Mouse (Mus musculus) spleen, postnatal 4 days (tissue): ENCODE results near the gene Kctd10.
A peak's percentile ranks its signal among the peaks of the same experiment; 100 is the strongest.

Experiments
- DNase-seq, 2 experiments: peaks; one replicate each; pipeline ENCODE4 v3.0.0; 2022; ENCODE audit warnings: low spot score in 2 of 2

The Kctd10 gene

DNA sequence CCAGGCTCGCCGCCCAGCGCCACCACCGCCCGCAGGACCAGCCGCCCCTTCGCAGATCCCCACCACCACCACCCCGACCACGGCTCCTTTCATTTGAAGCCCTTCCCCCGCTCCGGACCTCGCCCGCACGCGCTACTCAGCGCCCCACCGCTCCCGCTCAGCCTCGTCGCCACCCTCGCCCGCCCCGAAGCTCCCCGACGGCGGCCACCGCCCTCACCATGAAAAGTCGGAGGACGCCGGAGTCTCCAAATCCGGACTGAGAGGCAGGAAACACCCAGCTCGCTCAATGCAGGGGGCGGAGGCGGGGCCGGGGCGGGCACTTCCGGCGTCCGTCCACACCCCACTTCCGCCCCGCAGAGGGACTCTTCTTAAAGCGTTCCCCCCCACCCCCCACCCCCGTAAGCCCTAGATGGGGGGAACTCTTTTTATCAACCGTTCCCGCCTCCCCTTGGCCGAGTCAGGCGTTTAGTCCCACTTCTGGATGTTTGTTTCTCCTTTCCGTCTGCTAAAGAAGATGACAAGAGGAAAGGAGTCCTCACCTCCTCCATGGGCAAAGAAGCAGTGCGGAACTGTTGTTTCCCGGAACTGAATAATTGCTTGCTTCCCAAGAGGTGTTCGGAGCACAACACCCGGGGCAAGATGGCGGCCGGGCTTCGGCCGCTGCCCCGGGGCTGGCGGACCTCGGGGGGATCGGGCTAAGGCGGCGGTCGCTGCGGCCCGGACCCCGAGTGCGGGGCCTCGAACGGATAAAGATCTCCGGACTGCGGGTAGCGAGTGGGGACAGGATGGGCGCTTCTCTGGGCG lies at the start of gene Kctd10, which contains the start of gene Ube3b:
Gene Kctd10 (minus strand): TSS at position 300 of the 804 bp plus-strand sequence.
Gene Ube3b (plus strand): TSS at position 399 of the 804 bp plus-strand sequence.
- DNase-seq, result peak; percentile 86 to 92

DNA sequence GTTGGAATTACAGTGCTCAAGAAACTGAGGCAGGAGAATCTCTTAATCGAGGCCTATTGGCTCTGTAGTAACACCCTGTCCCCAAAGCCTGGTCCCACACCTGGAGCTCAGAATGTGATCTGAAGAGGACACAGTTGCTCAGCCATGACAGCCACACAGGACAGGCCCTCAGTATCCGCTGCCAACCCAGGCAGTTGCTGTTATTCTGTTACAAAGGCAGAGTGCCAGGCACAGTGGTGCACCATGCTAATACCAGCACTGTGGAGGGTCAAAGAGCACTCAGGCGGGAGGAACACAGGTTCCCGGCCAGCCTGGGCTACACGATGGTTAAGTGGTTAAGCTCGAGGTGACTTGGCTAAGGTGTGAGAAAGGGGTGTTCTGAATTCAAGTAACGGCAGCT lies 49.5 kb upstream of the Kctd10 start:
- DNase-seq, result no peak

DNA sequence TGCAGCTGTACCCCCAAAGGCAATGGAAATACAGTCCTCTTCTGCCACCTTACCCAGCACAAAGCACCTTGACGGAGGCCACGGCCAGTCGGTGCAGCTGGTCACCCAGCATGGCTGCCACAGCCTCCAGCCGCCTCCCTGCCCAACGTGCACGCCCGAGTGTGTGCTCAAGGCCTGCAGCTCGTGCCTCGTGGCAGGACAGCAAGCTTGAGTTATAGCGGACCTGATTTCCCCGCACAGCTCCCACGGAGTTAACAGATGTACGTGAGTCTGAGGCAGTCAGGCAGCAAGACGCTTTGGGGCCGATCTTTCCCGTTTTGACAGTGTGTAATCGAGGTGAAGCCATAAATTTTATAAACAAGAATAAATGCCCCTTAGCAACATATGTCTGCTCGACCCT lies 48.3 kb upstream of the Kctd10 start:
- no peak for DNase-seq

DNA sequence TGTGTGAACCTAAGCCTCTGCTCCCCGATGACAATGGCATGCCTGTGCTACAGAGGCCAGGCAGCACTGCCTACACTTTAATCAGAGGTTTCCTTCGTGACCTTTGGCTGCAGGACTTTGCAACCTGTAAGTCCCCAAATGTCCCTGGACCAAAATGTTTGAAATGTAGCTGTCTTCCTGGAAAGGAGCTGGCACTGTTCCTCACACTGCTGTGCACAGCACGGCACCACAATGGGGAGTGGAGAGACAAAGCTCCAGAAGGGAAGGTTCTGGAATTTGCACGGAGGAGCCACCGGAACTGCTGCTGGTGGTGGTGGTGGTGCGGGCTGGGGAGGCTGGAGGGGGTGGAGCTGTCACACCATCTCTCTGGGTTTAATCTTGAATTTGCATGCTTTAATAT lies 46.4 kb upstream of the Kctd10 start:
- DNase-seq, result no peak

DNA sequence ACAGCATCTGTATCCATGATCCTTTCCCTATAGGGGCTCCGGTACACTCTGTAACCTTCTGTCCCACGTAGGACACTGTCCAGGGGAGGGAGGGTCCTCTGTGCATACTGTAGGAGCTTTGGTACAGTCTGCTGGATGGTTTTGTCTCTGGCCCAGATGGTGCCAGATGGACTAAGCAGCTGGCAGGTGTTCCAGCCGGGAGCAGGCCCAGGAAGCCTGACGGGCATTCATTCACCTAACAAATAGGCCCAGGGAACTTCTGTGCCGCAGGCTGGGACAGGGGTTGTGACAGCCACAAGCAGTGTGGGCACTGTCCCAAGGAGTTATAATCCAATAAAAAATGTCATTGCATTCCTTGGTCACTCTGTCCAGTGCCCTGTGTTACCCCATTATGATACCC lies 43.7 kb upstream of the Kctd10 start:
- no peak for DNase-seq

DNA sequence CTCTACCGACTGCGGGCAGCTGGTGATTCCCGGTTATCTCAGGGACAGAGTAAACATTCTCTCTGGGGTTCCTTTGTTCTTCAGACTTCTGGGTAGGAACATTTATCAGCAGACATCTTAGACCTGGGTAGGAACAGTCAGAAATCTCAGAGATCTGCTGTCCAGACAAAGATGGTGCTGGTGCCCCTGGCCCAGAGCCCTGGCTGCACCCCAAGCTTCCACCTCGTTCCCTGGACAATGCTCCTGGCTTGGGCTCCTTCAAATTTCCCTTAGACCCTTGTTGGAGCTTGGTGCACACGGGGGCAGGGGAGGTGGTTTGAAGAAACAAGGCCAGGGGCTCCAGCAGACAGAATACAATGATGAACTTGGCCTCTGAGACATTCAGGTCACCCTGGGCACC lies 42.3 kb upstream of the Kctd10 start:
- DNase-seq, result no peak

DNA sequence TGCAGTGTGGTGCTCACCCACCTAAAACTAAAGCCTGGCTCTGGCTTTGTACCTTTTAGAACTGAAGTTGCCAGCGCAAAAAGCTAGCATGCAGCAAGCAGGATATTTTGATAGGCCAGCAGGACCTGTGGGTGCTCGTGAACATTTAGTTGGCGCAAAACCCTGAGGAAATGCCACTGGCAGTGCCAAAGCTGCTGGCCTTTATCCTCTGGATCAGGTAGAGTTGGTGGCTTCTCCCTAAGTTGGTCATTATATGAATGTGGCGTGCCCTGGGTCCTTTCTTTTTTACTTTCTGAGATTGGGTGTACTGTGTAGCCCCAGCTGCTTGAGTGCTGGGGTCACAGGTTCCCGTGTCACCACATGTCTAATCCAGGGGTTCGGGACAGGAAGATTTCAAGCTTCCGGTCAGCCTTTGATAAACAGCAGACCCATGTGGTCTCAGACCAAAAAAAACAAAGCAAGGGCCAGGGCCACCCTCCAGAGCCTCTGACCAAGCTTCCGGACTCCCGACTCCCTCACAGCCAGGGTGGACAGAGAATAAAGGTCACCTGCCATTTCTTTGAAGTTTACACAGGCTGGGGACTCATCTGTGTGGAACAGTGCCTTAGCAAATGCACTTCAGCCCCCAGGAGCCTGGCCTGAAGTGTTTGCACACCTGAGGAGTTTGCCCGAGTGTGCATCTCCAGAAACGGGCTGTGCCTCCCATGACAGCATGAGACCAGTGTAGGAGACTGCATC lies 41.4 kb upstream of the Kctd10 start:
- DNase-seq, result no peak

GRCm38 (mm10) chr5:114418541-114418940 lies 38.2 kb upstream of the Kctd10 start:
- DNase-seq, result no peak

GRCm38 (mm10) chr5:114416855-114417254 lies 36.5 kb upstream of the Kctd10 start:
- no peak for DNase-seq

DNA sequence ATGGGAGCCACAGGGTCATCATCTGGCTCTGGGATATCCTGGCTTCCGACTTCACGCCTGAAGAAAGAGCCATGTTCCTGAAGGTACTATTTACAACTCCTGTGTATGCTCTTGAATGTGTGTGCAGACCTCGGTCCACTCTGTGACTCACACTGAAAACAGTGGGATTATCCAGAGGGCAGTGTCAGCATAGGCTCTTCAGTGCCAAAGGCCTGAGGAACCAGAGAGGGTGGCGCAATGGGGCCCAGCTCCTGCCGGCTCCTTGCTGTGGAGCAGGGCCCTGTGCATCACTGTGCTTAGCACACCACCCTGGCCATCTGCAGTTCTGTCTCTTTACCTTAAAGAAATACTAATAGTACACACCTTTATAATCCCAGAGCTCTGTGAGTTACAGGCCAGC lies 35.3 kb upstream of the Kctd10 start:
- DNase-seq, result no peak

GRCm38 (mm10) chr5:114413067-114413735 lies 32.9 kb upstream of the Kctd10 start:
- DNase-seq, result no peak

DNA sequence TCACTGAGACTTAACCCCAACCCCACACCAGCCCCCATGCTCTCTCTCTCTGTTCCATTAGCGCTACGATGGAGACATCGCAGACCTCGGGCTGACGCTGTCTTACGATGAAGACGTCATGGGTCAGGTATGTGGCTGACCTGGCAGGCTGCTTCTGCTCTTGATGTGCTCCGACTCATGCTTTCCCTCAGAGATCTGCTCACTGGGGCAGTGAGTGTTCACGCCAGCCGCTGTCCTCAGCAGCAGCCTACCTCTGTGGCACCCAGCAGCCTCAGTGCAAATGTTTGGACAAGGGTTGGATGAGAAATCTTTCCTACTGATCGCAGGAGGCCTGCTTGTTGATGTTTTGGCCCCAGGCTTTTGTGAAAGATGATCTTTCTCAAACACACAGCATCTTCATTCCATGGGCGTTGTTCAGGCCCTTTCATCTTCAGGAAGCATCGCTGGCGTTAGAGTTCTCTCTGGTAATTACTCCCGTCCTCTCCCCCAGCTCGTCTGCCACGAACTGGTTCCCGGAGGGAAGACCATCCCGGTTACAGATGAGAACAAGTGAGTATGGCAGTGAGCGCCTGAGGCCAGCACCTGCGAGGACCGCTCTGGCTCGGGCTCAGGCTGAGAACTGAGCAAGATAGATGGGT lies 32.2 kb upstream of the Kctd10 start:
- no peak for DNase-seq

- DNase-seq, result no peak
These were observed 30.1 kb upstream of the Kctd10 start for GRCm38 (mm10) chr5:114410429-114410828.

- no peak for DNase-seq
These were observed 28.5 kb upstream of the Kctd10 start for GRCm38 (mm10) chr5:114408846-114409245.

DNA sequence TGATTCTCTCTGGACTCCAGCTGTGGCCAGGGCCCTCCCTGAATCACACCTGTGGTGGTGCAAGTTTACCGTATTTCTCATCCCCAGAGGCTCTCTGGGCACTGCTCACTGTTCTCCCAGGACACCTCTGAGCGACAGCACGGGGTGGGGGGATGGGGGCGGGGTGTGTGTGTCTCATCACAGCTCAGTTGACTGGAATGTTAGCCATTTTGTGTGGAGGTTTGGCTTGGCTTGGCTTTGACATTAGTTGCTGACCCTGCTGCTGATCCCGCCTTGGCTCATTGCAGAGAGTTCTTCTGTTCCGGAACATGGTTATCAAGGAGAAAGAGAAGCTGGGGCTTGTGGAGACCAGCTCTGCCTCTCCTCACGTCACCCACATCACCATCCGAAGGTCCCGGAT lies 27.5 kb upstream of the Kctd10 start:
- no peak for DNase-seq

DNA sequence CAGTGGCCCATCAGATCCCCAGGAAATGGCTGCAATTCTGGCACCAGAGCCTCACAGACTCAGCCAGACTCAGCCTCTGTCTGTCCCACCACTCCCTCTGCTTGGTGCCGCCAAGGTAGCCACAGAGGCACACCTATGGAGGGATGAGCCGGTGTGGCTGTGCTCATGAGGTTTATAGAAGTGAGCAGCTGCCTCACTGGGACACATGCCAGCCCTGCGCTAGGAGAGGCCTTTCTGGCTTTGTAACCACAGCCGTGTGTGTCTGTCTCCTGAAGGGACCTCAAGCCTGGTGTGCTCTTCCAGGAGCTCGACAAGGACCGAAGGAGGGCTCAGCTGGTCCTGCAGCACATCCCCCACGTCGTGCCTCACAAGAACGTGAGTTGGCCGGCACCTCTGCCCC lies 27.0 kb upstream of the Kctd10 start:
- DNase-seq, result no peak

DNA sequence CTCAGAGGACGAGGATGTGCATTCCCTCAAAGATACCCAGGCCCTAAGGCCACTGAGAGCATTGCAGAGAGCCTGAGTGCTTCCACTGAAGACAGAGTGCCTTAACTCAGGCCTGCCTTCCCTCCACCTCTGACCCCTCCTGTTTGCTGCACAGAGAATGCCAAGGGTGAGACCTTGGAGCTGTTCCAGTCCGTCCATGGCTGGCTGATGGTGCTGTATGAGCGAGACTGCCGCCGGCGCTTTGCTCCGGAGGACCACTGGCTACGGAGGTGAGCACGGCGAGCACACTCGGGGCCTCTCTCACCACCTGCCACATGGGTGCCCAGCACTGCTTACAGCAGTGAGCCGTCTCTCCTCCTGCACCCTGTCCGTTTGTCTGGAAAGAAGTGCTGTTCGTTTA lies 26.3 kb upstream of the Kctd10 start:
- no peak for DNase-seq

- no peak for DNase-seq
These were observed 12.9 kb upstream of the Kctd10 start for GRCm38 (mm10) chr5:114393169-114393568.

DNA sequence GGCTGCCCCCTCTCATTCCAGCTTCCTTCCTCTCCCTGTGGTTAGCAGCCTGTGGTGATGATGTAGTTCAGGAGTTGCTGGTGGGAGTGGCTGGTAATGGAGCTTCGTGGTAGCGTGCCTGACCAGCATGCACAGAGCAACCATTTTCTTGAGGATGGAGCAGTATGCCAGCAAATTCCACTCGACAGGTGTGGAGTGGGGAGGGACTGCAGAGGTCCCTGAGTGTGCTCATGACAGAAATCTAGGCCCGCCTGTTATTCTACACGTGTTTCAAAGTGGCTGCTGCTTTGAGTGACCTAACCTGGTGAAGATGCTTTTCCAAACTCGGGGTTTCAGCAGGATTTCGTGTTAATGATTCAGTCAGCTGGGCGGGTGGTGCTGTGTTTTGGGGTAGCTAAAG lies 4.1 kb upstream of the Kctd10 start:
- DNase-seq, result no peak

DNA sequence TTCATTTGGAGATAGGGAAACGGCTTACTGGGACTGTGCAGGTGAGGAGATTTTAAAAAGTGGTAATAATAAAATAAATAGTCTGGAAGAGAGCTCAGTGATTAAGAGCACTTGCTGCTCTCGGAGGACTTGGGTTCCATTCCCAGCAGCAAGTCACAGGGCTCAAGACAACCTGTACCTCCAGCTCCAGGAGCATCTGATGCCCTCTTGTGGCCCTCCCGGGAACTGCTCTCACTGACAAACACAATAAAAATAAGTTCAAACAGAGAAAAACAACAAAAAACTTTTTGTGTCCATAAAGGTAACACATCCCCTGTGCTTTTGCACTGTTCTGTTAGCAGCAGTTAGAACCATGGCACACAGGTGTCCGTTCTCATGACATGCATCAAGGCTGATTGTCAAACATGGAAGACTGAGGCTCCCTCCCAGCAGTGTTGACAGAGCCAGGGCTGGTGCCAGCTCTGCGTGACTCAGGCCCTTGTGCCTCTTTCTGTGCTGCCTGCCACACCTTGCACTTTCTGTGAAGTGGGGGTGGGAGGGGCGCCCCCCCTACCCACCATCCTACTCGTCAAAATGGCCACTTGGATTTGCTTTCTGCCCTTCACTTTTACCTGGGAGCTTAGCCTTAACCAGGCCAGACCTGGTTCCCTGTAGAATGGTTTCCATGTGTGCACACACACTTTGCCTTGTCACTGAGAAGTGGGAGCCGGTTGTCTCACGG lies 3.0 kb upstream of the Kctd10 start:
- peak; percentile 60 to 84 for DNase-seq

- no peak for DNase-seq
These were observed 674 bp upstream of the Kctd10 start for GRCm38 (mm10) chr5:114381013-114381351.

GRCm38 (mm10) chr5:114379763-114380162 lies 545 bp downstream of the Kctd10 start:
- no peak for DNase-seq
